Mouse (Mus musculus): Measurements from ENCODE around the gene Plppr3.
"Not testable (repeated sequence)": the region's sequence is repeated elsewhere in the genome, so short reads cannot be mapped to it uniquely, and the experiment has no call there.

Plppr3 gene

GRCm38 (mm10) chr10:79900951-79901410 is 26.5 kb upstream of the Plppr3 start:
- no peak for DNase-seq (ENCODE audit: low read depth, low spot score)

GRCm38 (mm10) chr10:79897316-79898245 is 23.1 kb upstream of the Plppr3 start:
- DNase-seq (ENCODE audit: low read depth, low spot score), result peak; percentile 60

- DNase-seq (ENCODE audit: low read depth, low spot score), result no peak
These were observed 22.4 kb upstream of the Plppr3 start for GRCm38 (mm10) chr10:79896814-79897213.

DNA sequence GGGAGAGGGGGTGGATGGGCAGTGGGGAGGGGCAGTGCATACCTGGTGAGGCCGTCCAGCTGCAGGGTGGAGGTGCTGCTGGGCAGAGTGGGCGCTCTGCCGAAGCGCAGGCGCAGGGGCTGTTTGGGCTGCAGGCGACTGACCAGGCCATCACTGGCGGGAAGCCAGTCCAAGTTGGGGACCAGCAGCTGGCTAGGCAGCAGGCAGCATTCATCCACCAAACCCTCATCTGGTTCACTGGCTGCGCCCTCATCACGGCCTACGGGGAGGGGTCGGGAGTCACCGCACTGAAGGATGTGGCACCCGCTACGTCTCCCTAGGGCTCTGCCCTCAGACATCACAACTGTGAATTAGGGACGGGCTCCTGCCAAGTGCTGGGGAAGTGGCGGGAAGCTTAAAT is 21.9 kb upstream of the Plppr3 start:
- DNase-seq (ENCODE audit: low read depth, low spot score), result no peak

GRCm38 (mm10) chr10:79892451-79893118 is 18.2 kb upstream of the Plppr3 start:
- peak; percentile 80 for DNase-seq (ENCODE audit: low read depth, low spot score)

- DNase-seq (ENCODE audit: low read depth, low spot score), result no peak
These were observed 16.2 kb upstream of the Plppr3 start, which contains the start of gene Cfd for GRCm38 (mm10) chr10:79890670-79891069. Gene Cfd, plus strand, starts transcription at chr10:79890853.

- no peak for DNase-seq (ENCODE audit: low read depth, low spot score)
These were observed 15.0 kb upstream of the Plppr3 start for GRCm38 (mm10) chr10:79889386-79889785.

GRCm38 (mm10) chr10:79886611-79887010 is 12.2 kb upstream of the Plppr3 start:
- DNase-seq (ENCODE audit: low read depth, low spot score), result no peak

DNA sequence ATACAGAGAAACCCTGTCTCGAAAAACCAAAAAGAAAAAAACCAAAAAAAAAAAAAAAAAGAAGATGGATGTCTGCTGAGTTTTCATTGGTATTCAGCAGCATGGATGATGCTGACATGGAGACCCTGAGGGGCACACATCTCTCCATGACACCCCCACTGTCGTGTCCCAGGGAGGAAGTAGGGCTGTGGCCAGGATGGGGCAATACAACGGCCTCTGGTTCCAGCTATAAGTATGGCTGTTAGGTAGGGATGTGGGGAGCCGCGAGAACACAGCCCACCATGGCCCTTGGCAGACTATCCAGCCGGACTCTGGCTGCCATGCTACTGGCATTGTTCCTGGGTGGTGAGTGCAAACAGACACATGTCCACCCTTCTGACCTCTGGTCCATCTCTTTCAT is 11.6 kb upstream of the Plppr3 start, which contains the start of gene Elane:
Gene Elane (plus strand): TSS at position 194 of the 400 bp plus-strand sequence.
- DNase-seq (ENCODE audit: low read depth, low spot score), result no peak

- DNase-seq (ENCODE audit: low read depth, low spot score), result not testable (repeated sequence)
These were observed 10.5 kb upstream of the Plppr3 start for GRCm38 (mm10) chr10:79884938-79885337.

GRCm38 (mm10) chr10:79884446-79884845 is 10.0 kb upstream of the Plppr3 start:
- no peak for DNase-seq (ENCODE audit: low read depth, low spot score)

DNA sequence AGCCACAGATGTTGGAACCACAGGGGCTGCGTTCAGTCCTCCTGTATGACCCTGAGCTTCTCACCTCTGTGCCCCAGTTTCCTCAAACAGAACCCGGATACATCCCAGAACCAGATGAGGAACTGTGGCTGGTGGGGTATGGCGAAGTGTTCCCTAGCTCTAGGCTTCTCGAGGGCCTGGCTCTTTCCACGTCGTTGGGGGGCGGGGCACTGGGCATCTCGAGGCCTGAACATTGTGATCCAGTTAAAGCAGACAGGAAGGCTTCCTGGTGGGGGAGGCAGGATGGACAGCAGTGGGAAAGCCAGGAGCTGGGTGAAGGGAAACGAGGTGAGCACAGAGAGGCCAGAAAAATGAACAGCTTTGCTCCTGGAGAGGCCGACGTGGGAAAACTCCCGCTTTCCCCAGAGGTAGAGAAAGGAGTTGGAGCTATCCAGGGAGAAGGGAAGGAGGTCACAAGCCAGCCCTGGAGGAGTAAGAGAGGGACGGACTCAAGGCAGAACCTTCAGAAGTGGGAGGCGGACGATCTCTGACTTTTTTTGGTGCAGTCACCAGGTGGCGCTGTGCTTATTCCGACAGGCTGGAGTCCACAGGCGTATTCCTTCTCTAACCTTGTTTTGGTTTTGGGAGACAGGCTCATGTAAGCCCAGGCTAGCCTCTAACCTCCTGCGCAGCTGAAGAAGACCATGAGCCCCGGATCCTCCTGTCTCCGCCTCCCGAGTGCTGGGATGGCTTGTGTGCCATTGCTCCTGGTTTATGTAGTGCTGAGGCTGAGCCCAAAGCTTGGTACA is 9.1 kb upstream of the Plppr3 start:
- DNase-seq (ENCODE audit: low read depth, low spot score), result peak; percentile 73

GRCm38 (mm10) chr10:79881981-79882380 is 7.5 kb upstream of the Plppr3 start:
- DNase-seq (ENCODE audit: low read depth, low spot score), result no peak

- DNase-seq (ENCODE audit: low read depth, low spot score), result no peak
These were observed 6.3 kb upstream of the Plppr3 start for GRCm38 (mm10) chr10:79880721-79881120.

DNA sequence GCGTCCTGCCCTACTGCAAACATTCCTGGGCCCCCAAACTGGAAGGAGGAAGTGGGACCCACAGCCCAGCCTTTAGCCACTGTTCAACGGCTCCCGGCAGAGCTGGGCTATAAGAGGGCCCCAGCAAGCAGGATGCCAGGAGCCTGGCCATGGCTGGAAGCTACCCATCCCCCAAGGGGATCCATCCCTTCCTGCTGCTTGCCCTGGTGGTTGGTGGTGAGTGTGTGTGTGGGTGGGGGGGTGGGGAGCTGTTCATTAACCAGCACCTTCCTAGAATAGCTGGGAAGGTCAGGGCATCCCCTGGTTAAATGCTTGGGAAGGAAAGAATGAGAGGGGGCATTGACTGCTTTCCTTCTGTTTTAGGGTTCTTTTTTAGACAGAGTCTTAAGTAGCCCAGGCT is 5.1 kb upstream of the Plppr3 start:
- no peak for DNase-seq (ENCODE audit: low read depth, low spot score)

GRCm38 (mm10) chr10:79877757-79878156 is 3.3 kb upstream of the Plppr3 start:
- DNase-seq (ENCODE audit: low read depth, low spot score), result no peak

DNA sequence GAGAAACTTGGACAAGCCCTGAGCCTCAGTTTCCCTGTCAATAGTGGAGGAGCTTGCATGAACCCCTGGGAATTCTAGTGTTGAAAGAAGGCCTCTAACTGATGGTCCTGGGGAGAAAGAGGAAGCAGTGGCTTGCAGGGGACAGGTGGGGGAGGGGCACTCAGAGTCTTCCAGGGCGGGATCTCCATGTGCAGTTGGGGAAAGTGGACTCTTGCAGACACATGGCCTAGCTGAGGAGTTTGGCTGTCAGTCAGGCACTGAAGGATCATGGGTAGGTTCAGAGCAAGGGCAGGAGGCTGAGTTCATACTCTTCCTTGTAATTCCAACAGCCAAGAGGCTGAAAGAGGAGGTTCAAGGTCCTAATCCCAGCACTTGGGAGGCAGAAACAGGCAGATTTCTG is 2.7 kb upstream of the Plppr3 start:
- DNase-seq (ENCODE audit: low read depth, low spot score), result no peak

GRCm38 (mm10) chr10:79873715-79874289 is 632 bp downstream of the Plppr3 start:
- no peak for DNase-seq (ENCODE audit: low read depth, low spot score)

DNA sequence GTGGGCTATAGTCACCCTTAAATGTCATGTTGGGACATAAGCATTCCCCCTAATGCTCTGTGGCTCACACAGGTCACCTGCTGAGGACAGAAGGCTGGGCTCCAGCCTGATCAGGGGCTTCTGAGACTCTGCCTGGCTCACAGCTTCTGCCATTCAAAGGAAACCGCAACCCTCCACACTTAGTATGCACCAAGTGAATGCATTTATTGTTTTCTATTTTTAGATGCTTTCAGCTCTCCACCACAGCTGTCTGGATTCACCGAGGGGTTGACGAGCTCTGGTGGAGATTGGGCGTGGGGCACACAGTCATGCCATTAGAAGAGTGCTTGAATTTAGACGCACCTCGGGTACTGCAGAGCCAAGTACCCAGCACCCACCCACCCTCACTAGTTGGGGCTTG is 1.1 kb downstream of the Plppr3 start:
- peak; percentile 16 for DNase-seq (ENCODE audit: low read depth, low spot score)

- DNase-seq (ENCODE audit: low read depth, low spot score), result no peak
These were observed 1.6 kb downstream of the Plppr3 start for GRCm38 (mm10) chr10:79872862-79873261.

DNA sequence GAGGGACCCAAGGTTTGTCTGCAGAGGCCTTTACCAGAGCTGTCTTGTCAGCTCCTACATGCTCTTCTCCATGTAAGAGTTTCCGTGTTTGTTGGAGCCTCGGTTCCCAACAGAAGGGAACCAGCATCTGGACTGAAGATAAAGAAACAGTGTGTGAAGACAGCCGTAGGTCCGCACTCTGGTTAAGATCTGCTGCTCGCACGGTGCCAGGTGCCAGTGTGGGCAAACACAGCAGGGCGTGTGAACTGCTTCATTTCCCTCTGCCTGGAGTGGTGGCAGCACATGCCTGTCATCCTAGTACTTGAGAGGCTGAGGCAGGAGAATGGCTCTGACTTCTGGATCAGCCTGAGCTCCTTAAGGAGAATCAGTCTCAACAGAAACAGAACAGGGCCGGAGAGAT is 2.6 kb downstream of the Plppr3 start:
- DNase-seq (ENCODE audit: low read depth, low spot score), result no peak

Measured in CD4-positive helper T cell, adult 2 months (primary cell).